Mouse (Mus musculus): ENCODE measurements around the gene Tmem121.
"Not testable (repeated sequence)": the region's sequence is repeated elsewhere in the genome, so short reads cannot be mapped to it uniquely, and the experiment has no call there.

Tmem121 gene

GRCm38 (mm10) chr12:113187011-113187375, 1.3 kb downstream of the Tmem121 start:
- DNase-seq (ENCODE audit: low spot score) = no peak

DNA sequence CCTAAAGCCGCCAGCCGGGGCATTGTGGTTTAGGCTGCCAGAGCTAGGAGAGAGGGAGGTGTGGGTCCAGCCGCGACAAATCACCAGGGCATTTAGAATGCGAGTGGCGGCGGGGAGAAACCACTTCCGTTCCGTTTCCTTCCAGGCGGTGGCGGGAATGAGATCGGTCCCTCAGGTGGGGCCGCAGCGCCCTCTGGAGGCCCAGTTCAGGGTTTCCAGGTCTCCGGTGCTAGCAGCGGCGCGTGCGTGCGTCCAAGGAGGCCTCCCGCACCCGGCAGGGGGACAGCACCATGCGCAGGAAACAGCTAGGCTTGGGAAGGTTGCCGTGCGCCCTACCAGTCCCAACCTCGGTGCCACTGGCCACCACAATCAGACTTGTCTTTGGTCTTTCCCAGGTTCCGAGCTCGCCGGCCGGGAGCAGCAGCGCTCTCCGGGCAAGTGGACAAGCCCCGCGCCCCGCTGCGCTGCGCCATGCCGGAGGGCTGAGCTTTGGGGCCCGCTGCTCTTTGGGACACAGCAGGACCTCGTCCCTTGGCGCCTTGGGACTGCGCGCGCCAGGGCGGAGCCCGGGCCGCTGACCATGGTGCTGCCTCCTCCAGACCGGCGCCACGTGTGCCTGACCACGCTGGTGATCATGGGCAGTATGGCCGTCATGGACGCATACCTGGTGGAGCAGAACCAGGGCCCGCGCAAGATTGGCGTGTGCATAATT, 2.0 kb downstream of the Tmem121 start:
- peak; percentile 79 for DNase-seq (ENCODE audit: low spot score)

- DNase-seq (ENCODE audit: low spot score) = no peak
Measured at GRCm38 (mm10) chr12:113188349-113189055, 2.8 kb downstream of the Tmem121 start.

GRCm38 (mm10) chr12:113193423-113193822, 7.7 kb downstream of the Tmem121 start:
- no peak for DNase-seq (ENCODE audit: low spot score)

DNA sequence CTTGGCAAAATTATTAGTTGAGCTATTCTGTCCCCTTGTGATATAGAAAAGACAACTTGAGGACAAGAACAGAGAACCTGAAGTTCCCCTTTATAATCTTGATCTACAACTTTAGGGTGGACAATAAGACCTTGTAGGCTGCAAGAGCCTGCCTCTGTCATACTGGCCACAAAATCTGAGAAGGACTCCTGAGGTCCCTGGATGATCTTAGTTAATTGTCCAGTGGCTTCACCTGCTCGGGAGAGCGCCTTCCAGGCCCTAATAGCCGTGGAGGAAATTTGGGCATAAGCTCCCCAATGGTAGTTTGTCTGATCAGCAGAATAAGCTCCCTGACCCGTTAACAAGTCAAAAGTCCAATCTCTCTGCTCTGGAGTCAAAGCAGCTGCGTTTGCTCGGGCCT, 13.4 kb downstream of the Tmem121 start:
- not testable (repeated sequence) for DNase-seq (ENCODE audit: low spot score)

- DNase-seq (ENCODE audit: low spot score) = no peak
Measured at GRCm38 (mm10) chr12:113201301-113201700, 15.6 kb downstream of the Tmem121 start.

- DNase-seq (ENCODE audit: low spot score) = no peak
Measured at GRCm38 (mm10) chr12:113202008-113202407, 16.3 kb downstream of the Tmem121 start.

- no peak for DNase-seq (ENCODE audit: low spot score)
Measured at GRCm38 (mm10) chr12:113203522-113203921, 17.8 kb downstream of the Tmem121 start.

GRCm38 (mm10) chr12:113205251-113205942, 19.7 kb downstream of the Tmem121 start:
- no peak for DNase-seq (ENCODE audit: low spot score)

GRCm38 (mm10) chr12:113207737-113208136, 22.0 kb downstream of the Tmem121 start:
- no peak for DNase-seq (ENCODE audit: low spot score)

DNA sequence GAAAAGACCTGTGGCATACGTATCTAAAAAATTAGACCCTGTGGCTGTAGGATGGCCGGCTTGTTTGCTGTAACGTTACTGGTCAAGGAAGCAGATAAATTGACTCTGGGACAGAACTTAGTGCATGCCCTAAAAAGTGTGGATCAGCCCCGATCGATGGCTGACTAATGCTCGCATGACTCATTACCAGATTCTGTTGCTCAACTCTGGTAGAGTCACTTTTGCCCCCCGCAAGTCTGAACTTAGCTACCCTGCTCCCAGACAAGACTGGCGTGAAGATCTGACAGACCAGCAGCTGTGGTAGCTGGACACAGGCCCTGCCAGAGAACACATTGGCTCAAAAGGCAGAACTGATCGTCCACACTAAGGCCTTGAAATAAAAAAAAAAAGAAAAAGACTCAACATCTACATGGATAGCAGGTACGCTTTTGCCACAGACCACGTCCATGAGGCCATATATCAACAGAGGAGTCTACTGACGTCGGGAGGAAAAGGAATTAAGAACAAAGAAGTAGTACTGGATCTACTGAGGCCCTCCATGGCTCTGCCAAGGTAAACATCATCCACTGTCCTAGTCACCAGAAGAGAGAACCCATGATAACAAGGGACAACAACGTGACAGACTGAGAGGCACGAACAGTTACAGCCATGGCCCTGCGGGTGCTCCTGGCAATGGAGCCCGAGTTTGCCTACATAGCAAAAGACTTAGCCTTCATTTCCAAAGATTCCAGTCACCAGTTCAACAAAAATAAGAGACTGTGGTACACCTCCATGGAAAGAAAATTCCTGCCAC, 25.1 kb downstream of the Tmem121 start:
- no peak for DNase-seq (ENCODE audit: low spot score)

DNA sequence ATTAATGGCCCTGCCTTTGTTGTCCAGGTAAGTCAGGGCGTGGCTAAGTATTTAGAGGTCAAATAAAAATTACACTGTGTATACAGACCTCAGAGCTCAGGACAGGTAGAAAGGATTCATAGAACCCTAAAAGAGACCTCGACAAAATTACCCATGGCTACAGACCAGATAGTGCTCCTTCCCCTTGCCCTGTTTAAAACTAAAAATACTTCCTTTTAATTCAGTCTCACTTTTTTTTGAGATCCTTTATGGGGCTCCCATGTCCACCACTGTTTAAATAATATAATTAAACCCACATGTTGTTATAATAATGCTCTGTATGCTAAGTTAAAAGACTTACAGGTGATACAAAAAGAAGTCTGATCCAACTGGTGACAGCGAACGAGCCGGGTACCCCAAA, 26.0 kb downstream of the Tmem121 start:
- DNase-seq (ENCODE audit: low spot score) = no peak

- no peak for DNase-seq (ENCODE audit: low spot score)
Measured at GRCm38 (mm10) chr12:113212326-113212924, 26.7 kb downstream of the Tmem121 start.

- no peak for DNase-seq (ENCODE audit: low spot score)
Measured at GRCm38 (mm10) chr12:113213226-113213625, 27.5 kb downstream of the Tmem121 start.

DNA sequence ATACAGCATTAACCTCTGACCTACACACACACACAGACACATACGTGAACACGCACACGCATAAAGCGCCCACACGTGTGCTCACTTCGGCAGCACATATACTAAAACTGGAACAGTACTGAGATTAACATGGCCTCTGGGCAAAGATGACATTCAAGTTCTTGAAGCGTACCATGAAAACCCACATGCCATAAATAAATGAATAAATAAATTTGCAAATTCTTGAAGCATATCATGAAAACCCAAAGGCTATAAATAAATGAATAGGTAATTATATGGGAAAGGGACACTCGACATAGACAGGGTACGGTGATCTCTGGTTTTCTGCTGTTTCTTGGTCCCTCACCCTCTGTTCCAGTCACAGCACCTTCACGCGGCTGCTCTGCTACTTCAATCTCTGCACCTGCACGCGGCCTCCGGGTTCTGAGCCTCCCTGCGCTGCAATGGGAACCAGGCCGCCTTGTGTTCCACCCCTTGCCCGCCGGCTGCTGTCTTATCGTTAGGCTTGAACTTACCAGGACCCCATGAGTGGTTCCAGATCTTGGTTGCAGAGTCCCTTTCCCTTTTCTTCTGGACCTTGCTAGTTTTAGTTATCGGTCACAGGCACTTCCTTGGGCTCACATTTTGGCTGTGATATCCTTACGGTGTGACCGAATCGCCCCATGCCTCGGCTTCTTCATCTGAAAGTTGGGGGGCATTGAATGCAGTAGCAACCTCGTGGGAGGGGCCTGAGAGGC, 28.5 kb downstream of the Tmem121 start:
- no peak for DNase-seq (ENCODE audit: low spot score)

GRCm38 (mm10) chr12:113214972-113215666, 29.4 kb downstream of the Tmem121 start:
- DNase-seq (ENCODE audit: low spot score) = no peak

- peak; percentile 67 for DNase-seq (ENCODE audit: low spot score)
Measured at GRCm38 (mm10) chr12:113215667-113216346, 30.1 kb downstream of the Tmem121 start.

GRCm38 (mm10) chr12:113217306-113218242, 31.8 kb downstream of the Tmem121 start:
- DNase-seq (ENCODE audit: low spot score) = peak; percentile 69

DNA sequence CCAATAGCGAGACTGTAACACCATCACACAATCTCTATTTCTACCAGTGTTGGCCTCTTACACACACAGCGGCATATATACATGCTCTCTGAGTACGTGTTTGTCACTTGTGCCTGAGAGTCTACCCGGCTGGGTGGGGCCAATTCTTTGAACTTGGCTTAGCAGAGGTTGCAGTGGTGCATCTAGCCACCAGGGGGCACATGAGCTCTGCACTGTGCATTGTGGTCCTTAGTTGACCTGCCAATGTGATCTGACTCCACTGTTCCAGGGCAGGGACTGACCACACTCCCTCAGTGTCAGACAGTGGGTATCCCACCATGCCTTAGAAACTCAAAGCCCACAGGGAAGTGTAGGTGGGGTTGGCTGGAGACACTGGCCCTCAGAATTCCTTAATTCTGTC, 34.1 kb downstream of the Tmem121 start:
- no peak for DNase-seq (ENCODE audit: low spot score)

All from ovary, postnatal 36 days (tissue).